Mouse (Mus musculus) heart, embryonic 15.5 days (tissue): ENCODE measurements around the gene Dusp15. TPM values are rescaled to one million over a fixed set of nuclear protein-coding genes. Genes with fewer than 3 reads are reported as not detected.

ENCODE experiments used
- ATAC-seq: fragments of 200-750 bp; cut with Nextera tagmentation; replicated peaks from 2 replicates; pipeline ENCODE4 v1.8.0; 2017; ENCODE audit warnings: low read depth, moderate TSS enrichment; ENCODE audit not compliant: insufficient number of reproducible peaks, insufficient read depth, low FRiP score
- H3K27ac ChIP-seq: fragments of 300-500 bp; sonication (generic); 2 replicates; pipeline ENCODE4 v1.5.1; 2015; ENCODE audit warnings: mild to moderate bottlenecking, inconsistent platforms
- H3K27me3 ChIP-seq: fragments of 300-500 bp; sonication (generic); 2 replicates; pipeline ENCODE4 v1.6.1; 2015; ENCODE audit warnings: inconsistent platforms
- H3K36me3 ChIP-seq: fragments of 300-500 bp; sonication (generic); 2 replicates; pipeline ENCODE4 v1.6.1; 2015; ENCODE audit warnings: mild to moderate bottlenecking, inconsistent platforms
- H3K4me1 ChIP-seq: fragments of 300-500 bp; sonication (generic); replicated peaks from 2 replicates; pipeline ENCODE4 v1.6.1; 2015; ENCODE audit warnings: inconsistent platforms
- H3K4me2 ChIP-seq: fragments of 300-500 bp; sonication (generic); 2 replicates; pipeline ENCODE4 v1.6.1; 2015; ENCODE audit warnings: inconsistent platforms, mild to moderate bottlenecking, moderate library complexity
- H3K4me3 ChIP-seq: fragments of 300-500 bp; sonication (generic); 2 replicates; pipeline ENCODE4 v1.5.1; 2015; ENCODE audit warnings: mild to moderate bottlenecking, inconsistent platforms
- H3K9ac ChIP-seq: fragments of 300-500 bp; sonication (generic); 2 replicates; pipeline ENCODE4 v1.6.1; 2015; ENCODE audit warnings: mild to moderate bottlenecking, inconsistent platforms
- H3K9me3 ChIP-seq: fragments of 300-500 bp; sonication (generic); replicated peaks from 2 replicates; pipeline ENCODE4 v1.6.1; 2016; ENCODE audit warnings: inconsistent platforms
- WGBS: fragments of 180-500 bp; shearing (Covaris S2); methylation state at CpG from one replicate; pipeline ENCODE4 v1.1.7; 2015; ENCODE audit warnings: mixed read lengths; 5-methylcytosine and 5-hydroxymethylcytosine counted together
- polyA plus RNA-seq: library from polyadenylated mRNA; unstranded; fragments of >200 nt; fragmentation: Nextera tagmentation; extraction: Ambion mirVana; gene quantifications from 2 replicates; pipeline ENCODE4 v1.2.1, GENCODE M21; 2015

The Dusp15 gene
- polyA plus RNA-seq, 1 experiment from 2014 or later = 0.28 TPM

GRCm38 (mm10) chr2:152948438-152949020, 3.0 kb downstream of the Dusp15 start:
- H3K27ac ChIP-seq = no peak overlapping the region
- H3K9me3 ChIP-seq = no peaks in the 10 kb centered on the region
- H3K9ac ChIP-seq = no peak overlapping the region
- ATAC-seq = no peak
- 81% methylated on average over 5 of the region's 5 CpGs for WGBS
- no peak overlapping the region for H3K4me3 ChIP-seq
- no peak overlapping the region for H3K4me2 ChIP-seq
- peaks cover 95% of the 10 kb centered on the region for H3K27me3 ChIP-seq
- peaks cover 13% of the 10 kb centered on the region for H3K4me1 ChIP-seq
- H3K36me3 ChIP-seq = no peaks in the 10 kb centered on the region

- H3K36me3 ChIP-seq = no peaks in the 10 kb centered on the region
- no peaks in the 10 kb centered on the region for H3K9me3 ChIP-seq
- 48% methylated on average over 7 of the region's 7 CpGs for WGBS
- peaks cover 24% of the 10 kb centered on the region for H3K4me1 ChIP-seq
- H3K9ac ChIP-seq = no peak overlapping the region
- H3K27me3 ChIP-seq = peaks cover 99% of the 10 kb centered on the region
- no peak overlapping the region for H3K4me2 ChIP-seq
- no peak for ATAC-seq
- H3K27ac ChIP-seq = no peak overlapping the region
- no peak overlapping the region for H3K4me3 ChIP-seq
Observed at GRCm38 (mm10) chr2:152947098-152947497, 4.4 kb downstream of the Dusp15 start.

- H3K9me3 ChIP-seq = no peaks in the 10 kb centered on the region
- H3K4me1 ChIP-seq = peaks cover 15% of the 10 kb centered on the region
- no peak overlapping the region for H3K27ac ChIP-seq
- no peaks in the 10 kb centered on the region for H3K36me3 ChIP-seq
- ATAC-seq = no peak
- H3K4me2 ChIP-seq = no peak overlapping the region
- H3K4me3 ChIP-seq = no peak overlapping the region
- H3K27me3 ChIP-seq = peaks cover 97% of the 10 kb centered on the region
- 47% methylated on average over 9 of the region's 9 CpGs for WGBS
- H3K9ac ChIP-seq = no peak overlapping the region
Observed at GRCm38 (mm10) chr2:152944013-152944412, 7.5 kb downstream of the Dusp15 start.

- ATAC-seq = no peak
- Histone ChIP-seq H3K9me3 (no peaks in the 10 kb centered on the region), H3K4me1 (peaks cover 15% of the 10 kb centered on the region), H3K36me3 (no peaks in the 10 kb centered on the region), H3K4me3 (peak overlapping the region; percentile 51), H3K27ac (no peak overlapping the region), H3K4me2 (peak overlapping the region; percentile 92), H3K9ac (peak overlapping the region; percentile 44; the same call in 1 of the 2 replicates), H3K27me3 (peaks cover 93% of the 10 kb centered on the region)
- WGBS = 7% methylated on average over 8 of the region's 8 CpGs
Observed at GRCm38 (mm10) chr2:152943568-152943967, 7.9 kb downstream of the Dusp15 start.

GRCm38 (mm10) chr2:152942898-152943515, 8.5 kb downstream of the Dusp15 start:
- H3K27ac ChIP-seq = no peak overlapping the region
- peak overlapping the region; percentile 92 for H3K4me2 ChIP-seq
- under 1% methylated on average over 64 of the region's 65 CpGs for WGBS
- H3K4me3 ChIP-seq = peak overlapping the region; percentile 51
- peak overlapping the region; percentile 44 for H3K9ac ChIP-seq
- H3K9me3 ChIP-seq = no peaks in the 10 kb centered on the region
- H3K36me3 ChIP-seq = no peaks in the 10 kb centered on the region
- no peak for ATAC-seq
- H3K4me1 ChIP-seq = peaks cover 15% of the 10 kb centered on the region
- peaks cover 92% of the 10 kb centered on the region for H3K27me3 ChIP-seq

- H3K36me3 ChIP-seq = no peaks in the 10 kb centered on the region
- H3K4me3 ChIP-seq = no peak overlapping the region
- no peak overlapping the region for H3K9ac ChIP-seq
- H3K4me1 ChIP-seq = peaks cover 15% of the 10 kb centered on the region
- no peak for ATAC-seq
- no peak overlapping the region for H3K27ac ChIP-seq
- WGBS = 21% methylated on average over 7 of the region's 7 CpGs
- no peak overlapping the region for H3K4me2 ChIP-seq
- no peaks in the 10 kb centered on the region for H3K9me3 ChIP-seq
- peaks cover 79% of the 10 kb centered on the region for H3K27me3 ChIP-seq
Observed at GRCm38 (mm10) chr2:152941776-152942175, 9.7 kb downstream of the Dusp15 start.

DNA sequence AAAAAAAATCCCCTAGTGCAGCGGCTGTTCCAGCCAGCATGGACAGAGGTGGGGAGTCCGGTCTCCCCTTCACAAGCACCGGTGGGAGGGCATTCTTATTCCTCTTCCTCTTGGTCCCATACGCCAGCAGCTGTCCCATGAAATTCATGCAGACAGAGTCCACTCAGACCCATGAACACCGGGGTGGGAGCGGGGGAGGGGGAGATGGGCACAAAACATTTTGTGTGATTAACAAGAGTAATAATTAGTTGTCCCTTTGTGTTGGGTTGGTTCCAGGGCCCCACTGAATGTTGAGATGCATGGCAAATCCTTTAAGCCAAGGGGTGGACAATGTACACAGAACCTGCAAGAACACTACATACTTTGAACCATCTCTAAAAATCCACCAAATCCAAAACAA, 10.4 kb downstream of the Dusp15 start:
- Histone ChIP-seq H3K36me3 (no peaks in the 10 kb centered on the region), H3K9ac (no peak overlapping the region), H3K27me3 (peaks cover 80% of the 10 kb centered on the region), H3K9me3 (no peaks in the 10 kb centered on the region), H3K27ac (no peak overlapping the region), H3K4me3 (no peak overlapping the region), H3K4me2 (no peak overlapping the region), H3K4me1 (peaks cover 15% of the 10 kb centered on the region)
- ATAC-seq = no peak
- 80% methylated on average over 6 of the region's 6 CpGs for WGBS

DNA sequence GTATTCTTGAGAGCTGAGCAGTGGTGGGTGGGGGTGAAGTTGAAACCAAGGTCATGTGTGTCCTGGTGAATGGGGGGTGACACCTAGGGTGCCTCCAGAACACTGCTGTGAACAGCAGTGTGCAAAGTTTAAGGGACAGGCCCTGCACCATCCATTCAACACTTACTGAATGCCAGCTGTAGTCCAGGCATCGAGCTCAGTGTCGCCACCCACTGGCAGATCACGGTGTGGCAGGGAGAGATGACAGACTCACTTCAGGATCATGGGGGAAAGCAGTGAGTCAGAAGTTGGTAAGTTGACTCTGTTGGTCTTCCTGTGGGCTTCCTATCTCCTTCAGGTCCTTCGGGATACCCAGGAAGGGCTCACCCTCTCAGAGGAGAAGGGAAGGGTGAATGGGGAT, 11.7 kb downstream of the Dusp15 start:
- Histone ChIP-seq H3K4me1 (peaks cover 15% of the 10 kb centered on the region), H3K4me2 (no peak overlapping the region), H3K4me3 (no peak overlapping the region), H3K9me3 (no peaks in the 10 kb centered on the region), H3K27ac (no peak overlapping the region), H3K9ac (no peak overlapping the region), H3K36me3 (no peaks in the 10 kb centered on the region), H3K27me3 (peaks cover 75% of the 10 kb centered on the region)
- ATAC-seq = no peak
- WGBS = 9% methylated on average over 4 of the region's 4 CpGs

GRCm38 (mm10) chr2:152933614-152934013, 17.9 kb downstream of the Dusp15 start:
- H3K9me3 ChIP-seq = no peaks in the 10 kb centered on the region
- peak overlapping the region; percentile 53 for H3K27ac ChIP-seq
- 28% methylated on average over 5 of the region's 5 CpGs for WGBS
- no peaks in the 10 kb centered on the region for H3K36me3 ChIP-seq
- H3K9ac ChIP-seq = no peak overlapping the region
- no peak overlapping the region for H3K4me3 ChIP-seq
- H3K4me2 ChIP-seq = no peak overlapping the region
- H3K27me3 ChIP-seq = peaks cover 30% of the 10 kb centered on the region
- ATAC-seq = no peak; the same call in 1 of the 2 replicates
- H3K4me1 ChIP-seq = peaks cover 31% of the 10 kb centered on the region

DNA sequence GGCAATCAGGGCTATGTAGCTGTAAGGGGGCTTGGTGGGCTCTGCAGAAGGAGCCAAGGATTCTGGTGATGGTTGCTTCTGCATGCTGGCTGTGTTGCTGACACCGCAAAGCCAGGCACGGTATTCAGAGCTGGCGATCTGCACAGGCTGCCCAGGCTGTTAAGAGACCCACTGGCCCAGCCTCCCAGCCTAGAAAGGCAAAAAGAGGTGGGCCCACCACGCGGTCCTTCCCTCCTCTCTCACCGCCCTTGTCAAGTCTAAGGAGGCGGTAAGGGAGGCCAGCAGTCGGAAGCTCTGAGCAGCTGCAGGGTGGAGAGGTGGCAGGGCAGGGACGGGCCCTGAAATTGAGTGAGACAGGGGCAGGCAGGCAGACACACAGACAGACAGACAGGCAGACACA, 18.4 kb downstream of the Dusp15 start, which contains the start of gene Foxs1:
TSS of gene Foxs1 (minus strand) at position 161 of the 400 bp plus-strand sequence.
- H3K4me1 ChIP-seq = peaks cover 35% of the 10 kb centered on the region
- no peaks in the 10 kb centered on the region for H3K36me3 ChIP-seq
- peak within 1 kb of the TSS; percentile 37 for H3K4me2 ChIP-seq
- 23% methylated on average over 9 of the region's 9 CpGs for WGBS
- H3K9ac ChIP-seq = peak within 1 kb of the TSS; percentile 33; the same call in 1 of the 2 replicates
- H3K9me3 ChIP-seq = no peaks in the 10 kb centered on the region
- H3K4me3 ChIP-seq = peak within 1 kb of the TSS; percentile 37
- peak; percentile 59 for ATAC-seq
- peaks cover 26% of the 10 kb centered on the region for H3K27me3 ChIP-seq
- H3K27ac ChIP-seq = peak within 1 kb of the TSS; percentile 75

- H3K4me1 ChIP-seq = peaks cover 46% of the 10 kb centered on the region
- ATAC-seq = no peak; the same call in 1 of the 2 replicates
- H3K27me3 ChIP-seq = peaks cover 24% of the 10 kb centered on the region
- no peaks in the 10 kb centered on the region for H3K36me3 ChIP-seq
- 55% methylated on average over 12 of the region's 12 CpGs for WGBS
- peak overlapping the region; percentile 75 for H3K27ac ChIP-seq
- H3K9me3 ChIP-seq = no peaks in the 10 kb centered on the region
- peak overlapping the region; percentile 37 for H3K4me2 ChIP-seq
- H3K9ac ChIP-seq = peak overlapping the region; percentile 33; the same call in 1 of the 2 replicates
- H3K4me3 ChIP-seq = peak overlapping the region; percentile 37
Observed at GRCm38 (mm10) chr2:152931456-152932160, 19.9 kb downstream of the Dusp15 start.
